Mouse (Mus musculus): ENCODE data around the gene Taar9.
"Not testable (repeated sequence)": the region's sequence is repeated elsewhere in the genome, so short reads cannot be mapped to it uniquely, and the experiment has no call there.

Gene Taar9

DNA sequence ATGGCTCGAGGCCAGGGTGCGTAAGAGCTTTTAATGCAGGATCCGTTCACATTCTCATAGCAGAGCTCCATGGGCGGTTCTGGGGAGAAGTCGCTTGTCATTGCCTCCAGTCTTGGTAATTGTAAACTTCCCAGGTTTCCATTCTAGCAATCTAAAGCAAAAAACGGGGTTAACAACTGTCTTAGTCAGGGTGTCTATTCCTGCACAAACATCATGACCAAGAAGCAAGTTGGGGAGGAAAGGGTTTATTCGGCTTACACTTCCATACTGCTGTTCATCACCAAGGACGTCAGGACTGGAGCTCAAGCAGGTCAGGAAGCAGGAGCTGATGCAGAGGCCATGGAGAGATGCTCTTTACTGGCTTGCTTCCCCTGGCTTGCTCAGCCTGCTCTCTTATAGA is at the start of gene Taar9:
Gene Taar9, minus strand, starts transcription at position 101 of the 400 bp plus-strand sequence.
- not testable (repeated sequence) for DNase-seq (ENCODE audit: extremely low spot score, low spot score)

DNA sequence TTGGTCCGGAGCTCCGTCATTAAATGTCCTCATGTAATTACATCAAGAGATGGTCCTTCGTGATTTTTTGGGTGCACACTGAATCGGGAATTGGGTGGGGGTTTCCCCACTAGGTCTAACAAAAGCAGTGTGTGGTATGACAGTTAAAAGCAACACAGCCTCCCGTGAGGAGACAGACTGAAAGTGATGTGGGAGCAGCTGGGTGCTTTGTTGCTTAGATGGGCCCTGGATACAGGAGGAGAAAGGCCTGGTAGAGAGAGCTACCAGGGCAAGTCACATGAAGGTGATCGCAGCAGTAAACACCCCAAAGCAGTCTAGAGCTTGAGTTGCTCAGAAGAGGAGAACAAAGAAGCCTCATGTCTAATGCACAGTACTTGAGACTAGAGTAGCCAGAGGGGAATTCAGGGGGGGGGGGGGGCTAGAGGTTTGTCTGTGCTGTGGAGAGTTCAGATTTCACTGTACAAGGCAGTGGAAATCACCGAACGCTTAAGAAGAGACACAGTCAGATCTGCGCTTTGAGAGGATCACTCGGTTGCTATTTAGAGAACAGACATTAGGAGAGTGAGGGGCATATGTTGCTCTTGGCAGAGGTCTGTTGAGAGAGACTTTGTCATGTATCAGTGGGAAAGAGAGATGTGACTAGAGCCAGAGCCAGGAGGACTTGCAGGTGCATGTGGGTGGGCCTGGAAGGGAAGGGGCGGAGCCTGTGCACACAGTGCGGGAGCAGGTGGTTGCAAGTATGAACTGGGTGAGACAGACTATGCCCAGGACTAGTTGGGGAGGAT is 49.3 kb upstream of the Taar9 start:
- no peak for DNase-seq (ENCODE audit: extremely low spot score, low spot score)

DNA sequence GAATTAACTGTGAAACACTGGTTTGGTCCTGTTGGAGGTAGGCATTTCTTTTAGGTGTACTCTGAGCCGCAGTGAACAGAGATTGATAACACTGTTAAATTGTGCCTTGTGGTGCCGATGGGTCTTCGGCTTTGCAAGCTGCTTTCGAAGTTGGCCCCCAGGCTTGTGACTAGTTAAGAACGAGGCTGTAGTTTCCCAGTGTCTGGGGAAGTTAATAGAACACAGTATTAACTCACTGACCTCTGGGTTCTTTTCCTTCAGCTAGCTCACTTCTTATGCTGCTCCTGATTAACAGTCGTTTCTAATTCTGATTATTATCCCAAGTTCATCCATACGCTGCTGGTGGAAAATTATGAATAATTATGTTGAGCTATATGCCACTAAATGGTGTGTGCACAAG is 40.8 kb upstream of the Taar9 start:
- DNase-seq (ENCODE audit: extremely low spot score, low spot score), result no peak

DNA sequence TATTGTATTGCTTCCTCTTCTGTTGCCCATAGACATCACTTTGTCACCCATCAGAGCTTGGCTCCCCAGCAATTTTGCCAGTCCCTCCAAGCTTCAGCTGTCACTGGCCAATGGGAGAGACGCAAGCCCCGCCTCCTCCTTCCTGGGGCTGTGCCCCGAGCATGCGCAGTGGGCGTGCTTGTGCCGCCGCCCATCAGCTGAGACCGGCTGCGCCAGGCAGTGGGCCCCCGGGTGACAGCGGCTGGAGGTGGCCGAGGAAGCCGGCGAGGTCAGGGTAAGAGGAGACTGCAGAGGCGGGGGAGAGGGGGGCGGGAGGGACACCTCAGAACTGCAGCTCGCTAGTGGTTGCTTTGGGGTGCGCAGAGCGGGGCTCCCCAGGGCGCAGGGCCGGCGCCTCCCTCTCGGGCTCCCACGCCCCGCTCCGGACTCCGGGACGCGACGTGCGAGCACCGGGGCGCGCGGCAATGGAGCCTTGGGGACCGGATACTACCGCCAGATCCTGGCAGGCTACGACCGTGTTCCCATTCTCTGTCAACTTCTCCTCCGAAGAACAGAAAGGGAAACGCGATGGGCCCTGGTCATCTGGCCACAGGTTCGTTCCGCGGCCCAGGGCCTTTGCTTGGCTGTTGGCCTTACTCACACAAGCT is 39.9 kb upstream of the Taar9 start, which contains the start of gene Stx7:
Gene Stx7, plus strand, starts transcription at position 168 of the 647 bp plus-strand sequence.
- peak; percentile 87 for DNase-seq (ENCODE audit: extremely low spot score, low spot score)

DNA sequence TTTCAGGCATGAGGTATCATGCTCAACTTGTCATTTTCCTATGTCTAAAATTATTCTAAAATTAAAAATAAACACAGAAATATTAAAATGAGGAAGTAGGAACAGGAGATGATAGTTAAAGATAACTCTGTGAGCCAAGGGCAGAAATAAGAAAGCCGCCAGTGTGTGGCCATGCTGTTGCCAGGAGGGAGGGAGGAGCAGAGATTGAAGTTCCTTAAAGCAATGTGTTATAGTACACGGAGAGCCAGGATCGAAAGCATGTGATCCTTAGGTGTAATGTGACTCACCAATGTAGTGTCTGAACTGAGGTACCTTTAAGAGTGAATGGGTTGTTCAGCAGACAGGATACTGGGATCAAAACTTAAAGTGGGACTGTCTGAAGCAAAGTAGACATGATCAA is 33.4 kb upstream of the Taar9 start:
- no peak for DNase-seq (ENCODE audit: extremely low spot score, low spot score)

DNA sequence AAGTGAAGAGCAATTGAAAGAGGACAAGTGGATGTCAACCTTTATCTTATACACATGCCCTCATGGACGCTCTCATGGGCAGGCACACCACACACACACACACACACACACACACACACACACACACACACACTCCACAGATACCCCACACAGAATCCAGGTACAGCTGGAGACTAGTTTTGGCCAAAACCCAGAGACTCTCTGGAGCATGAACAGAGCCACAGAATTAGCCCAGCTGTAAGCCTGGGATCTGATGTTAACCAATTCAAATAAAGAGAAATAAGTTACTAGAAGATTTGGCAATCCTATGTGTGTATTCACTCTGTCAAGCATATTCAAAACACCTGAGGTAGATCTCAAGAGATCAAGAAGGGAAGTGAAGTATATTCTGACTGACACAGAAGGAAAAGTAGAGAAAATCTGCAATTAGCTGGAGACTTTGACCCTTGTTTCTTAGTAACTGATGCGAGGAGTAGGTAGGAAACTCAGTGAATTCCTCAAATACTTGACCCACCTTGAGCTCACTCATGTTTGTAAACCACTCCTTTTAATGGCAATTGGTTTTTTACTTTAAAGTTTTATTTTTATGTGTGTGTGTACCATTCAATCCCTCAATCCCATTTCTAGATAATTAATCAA is 29.4 kb upstream of the Taar9 start:
- no peak for DNase-seq (ENCODE audit: extremely low spot score, low spot score)

DNA sequence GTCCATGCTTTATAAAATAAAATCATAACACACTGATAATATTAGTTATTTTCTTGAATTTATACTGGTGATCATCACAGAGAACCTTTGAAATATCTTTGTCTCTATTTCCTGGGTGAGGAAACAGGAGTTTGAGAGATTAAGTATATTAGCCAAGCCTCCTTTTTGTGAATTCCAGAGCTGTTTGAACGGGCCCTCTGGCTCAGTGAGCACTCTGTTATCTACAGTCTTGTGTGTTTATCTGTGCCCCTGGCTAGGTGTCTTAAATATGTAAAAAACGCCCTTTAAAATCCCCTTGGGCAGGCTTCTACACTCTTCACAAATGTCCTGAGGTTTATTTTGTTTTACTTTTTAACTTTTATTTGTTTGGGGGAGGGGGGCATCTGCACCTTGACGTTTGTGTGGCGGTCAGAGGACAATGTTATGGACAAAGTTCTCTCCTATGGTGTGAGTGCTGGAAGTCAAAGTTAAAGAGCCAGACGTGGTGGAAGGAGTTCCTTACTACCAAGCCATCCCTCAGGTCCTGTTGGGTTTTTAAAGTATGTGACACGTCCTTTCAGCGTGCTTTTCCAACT is 24.8 kb upstream of the Taar9 start:
- DNase-seq (ENCODE audit: extremely low spot score, low spot score), result no peak

DNA sequence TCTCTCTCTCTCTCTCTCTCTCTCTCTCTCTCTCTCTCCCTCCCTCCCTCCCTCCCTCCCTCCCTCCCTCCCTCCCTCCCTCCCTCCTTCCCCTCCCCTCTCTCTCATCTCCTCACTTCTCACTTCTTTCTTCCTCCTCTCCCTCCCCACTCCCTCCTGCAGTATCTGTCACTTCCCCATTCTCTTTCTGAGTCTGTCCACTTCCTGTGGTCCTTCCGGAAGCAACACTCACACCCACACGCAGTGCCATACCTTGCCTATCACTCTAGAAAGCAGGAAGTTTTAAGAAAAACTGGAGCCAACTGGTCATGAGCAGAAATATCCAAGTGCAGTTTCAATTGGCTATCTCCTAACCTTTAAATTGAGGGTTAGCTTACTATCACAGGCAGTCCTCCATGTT is 23.8 kb upstream of the Taar9 start:
- DNase-seq (ENCODE audit: extremely low spot score, low spot score), result no peak

DNA sequence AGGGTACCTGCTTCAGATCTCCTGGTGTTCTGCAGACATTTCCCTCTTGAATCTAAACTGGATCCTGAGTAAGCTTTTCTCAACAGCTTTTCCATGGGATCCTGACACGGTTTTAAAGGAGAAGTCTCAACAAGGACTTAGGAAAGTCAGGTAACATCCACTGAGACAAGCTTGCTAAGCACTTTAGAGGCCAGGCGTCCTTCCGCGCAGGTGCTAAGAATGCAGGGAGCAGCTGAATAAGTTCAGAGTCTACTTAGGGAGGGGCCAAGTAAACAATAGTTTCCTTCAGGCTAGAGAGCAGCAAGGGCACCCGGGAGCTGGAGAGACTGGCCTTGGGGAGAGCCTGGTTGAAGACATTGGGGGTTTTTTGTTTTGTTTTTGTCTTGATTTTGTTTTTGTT is 22.9 kb upstream of the Taar9 start:
- no peak for DNase-seq (ENCODE audit: extremely low spot score, low spot score)

DNA sequence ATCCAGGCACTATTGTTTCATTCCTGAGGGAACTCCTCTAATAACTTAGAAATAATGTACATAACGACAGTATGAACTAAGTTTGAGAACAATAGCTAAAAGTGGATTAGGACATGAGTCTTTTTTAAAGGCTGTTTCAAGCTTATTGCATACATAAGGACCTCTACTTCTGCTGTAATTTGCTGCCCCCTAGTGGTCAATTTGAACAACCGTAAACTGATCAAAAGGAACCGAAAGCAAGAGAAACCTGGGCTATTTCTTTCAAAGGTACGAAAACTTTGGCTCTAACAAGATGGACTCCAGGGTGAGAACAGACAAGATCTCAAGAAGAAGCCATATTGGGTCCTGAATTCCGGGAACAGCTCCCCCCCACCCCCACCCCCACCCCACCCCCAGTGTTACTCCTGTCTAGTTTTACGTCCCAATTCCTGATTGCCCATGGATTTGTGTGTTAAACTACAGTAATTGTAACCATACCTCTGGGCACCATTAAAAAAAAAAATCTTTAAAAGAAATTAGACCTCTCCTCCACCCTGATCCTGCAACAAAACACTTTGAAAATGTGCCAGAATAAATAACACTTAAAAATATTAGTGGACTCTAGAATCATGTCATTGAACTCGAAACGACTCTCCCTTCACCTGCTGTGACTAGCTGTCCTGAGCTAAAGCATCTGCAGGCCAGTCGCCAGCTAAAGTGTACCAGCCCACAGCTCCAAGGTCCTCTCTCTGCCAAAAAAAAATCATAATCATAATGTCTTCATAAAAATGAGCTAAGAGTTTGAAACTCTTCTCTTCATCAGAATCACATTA is 22.3 kb upstream of the Taar9 start:
- DNase-seq (ENCODE audit: extremely low spot score, low spot score), result no peak

DNA sequence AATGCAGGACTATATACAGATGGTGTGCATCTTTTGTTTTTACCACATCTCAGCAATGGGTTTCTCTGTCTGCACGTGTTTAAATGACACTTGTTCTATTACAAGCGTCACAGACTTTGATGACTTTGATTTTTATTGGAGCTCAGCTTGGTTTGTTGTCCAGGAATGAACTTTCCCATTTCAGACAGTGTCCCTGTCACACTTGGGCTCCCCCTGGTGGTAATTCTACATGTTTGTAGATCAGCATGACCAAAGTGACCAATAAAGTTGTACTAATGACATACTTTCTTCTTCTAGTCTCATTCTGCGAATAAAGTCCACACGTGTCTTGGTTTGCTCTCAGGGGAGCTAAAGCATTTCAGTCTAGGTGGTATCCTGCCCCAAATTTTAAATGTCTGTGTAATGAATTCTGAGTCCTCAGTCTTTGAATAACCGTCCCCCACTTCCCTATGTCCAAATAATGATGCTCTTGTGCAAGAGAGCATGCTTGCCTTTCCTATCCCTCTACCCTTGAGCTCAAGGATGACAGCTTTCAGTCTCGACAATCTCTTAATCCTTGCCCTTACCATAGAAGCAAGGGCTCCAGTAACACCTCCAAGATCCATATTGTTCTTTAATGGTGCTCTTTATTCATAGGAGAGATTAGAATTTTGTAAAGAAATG is 1.9 kb upstream of the Taar9 start:
- peak; percentile 40 for DNase-seq (ENCODE audit: extremely low spot score, low spot score)

DNA sequence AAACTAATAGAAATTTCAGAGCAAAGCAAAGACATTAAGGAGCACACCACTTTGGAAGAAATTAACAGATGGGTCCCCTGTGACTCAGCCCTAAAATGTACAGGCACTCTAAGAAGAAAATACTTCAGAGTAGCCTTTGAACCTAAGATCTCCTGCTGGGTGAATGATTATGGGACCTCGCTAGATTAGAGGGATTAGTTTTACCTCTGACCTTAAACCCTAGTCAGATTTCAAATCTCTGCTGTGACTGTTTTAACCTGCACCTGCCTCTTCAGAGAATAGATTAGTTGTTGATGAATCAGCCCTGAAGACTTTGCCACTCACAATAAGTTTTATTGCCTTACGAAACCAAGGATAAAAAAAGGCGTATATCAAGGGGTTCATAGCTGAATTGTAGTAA is 1.1 kb downstream of the Taar9 start:
- DNase-seq (ENCODE audit: extremely low spot score, low spot score), result no peak

DNA sequence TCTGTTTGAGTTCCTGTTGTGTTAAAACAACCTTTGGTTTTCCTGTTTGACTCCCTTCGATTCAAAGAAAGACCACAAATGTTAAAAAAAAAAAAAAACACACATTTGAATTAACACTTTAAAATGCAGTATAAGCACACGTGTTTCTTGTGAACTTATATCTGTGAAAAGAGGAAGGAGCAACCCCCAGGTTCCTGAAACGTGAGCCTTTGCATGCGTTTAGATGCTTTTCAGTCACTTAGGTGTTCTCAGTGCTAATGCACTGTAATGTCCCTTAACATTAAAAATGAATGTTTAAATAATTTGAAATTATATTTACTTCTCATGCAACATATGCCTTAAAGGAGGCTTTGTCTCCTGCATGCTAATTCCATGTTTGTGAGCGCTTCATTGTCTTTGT is 1.6 kb downstream of the Taar9 start:
- no peak for DNase-seq (ENCODE audit: extremely low spot score, low spot score)

DNA sequence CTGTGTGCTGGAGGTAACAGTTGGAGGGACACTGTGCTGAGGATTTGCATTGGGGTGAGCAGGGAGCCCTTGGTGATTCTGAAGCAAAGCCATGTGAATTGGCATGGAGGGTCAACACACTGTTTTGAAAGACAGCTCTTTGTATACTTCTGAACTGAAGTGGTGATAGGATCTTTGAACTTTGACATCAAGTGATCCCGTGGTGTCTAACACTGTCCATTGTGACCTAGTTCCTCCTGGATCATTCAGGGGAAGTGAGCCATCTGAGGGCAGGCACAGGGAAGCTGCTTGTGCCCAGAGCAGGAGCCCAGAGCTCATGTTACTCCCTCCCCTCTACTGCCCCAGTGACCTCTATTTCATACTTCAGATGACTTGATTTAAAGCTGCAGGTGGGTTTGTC is 6.0 kb downstream of the Taar9 start:
- not testable (repeated sequence) for DNase-seq (ENCODE audit: extremely low spot score, low spot score)

DNA sequence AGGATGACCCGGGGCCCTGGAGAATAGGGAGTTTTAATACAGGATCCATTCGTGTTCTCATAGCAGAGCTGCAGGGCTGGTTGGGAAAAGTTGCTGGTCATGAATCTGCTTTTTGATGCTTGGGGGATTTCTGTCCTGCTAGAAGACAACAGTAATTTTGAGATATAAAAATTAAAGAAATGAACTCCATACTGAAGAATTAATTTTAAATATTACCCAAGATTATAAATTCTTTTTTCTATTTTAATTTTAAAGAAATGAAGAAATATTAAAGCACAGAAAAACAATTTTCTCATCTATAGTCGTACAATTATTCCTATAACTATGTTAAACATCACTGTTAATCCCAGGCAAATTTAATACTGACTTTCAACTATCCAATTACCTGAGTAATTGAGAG is 7.5 kb downstream of the Taar9 start, which contains the start of gene Taar8c:
Gene Taar8c, minus strand, starts transcription at position 101 of the 400 bp plus-strand sequence.
- not testable (repeated sequence) for DNase-seq (ENCODE audit: extremely low spot score, low spot score)

DNA sequence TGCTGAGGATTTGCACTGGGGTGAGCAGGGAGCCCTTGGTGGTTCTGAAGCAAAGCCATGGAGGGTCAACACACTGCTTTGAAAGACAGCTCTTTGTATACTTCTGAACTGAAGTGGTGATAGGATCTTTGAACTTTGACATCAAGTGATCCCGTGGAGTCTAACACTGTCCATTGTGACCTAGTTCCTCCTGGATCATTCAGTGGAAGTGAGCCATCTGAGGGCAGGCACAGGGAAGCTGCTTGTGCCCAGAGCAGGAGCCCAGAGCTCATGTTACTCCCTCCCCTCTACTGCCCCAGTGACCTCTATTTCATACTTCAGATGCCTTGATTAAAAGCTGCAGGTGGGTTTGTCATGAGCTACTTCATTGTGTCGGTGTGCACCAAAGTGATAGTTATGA is 12.3 kb downstream of the Taar9 start:
- not testable (repeated sequence) for DNase-seq (ENCODE audit: extremely low spot score, low spot score)

DNA sequence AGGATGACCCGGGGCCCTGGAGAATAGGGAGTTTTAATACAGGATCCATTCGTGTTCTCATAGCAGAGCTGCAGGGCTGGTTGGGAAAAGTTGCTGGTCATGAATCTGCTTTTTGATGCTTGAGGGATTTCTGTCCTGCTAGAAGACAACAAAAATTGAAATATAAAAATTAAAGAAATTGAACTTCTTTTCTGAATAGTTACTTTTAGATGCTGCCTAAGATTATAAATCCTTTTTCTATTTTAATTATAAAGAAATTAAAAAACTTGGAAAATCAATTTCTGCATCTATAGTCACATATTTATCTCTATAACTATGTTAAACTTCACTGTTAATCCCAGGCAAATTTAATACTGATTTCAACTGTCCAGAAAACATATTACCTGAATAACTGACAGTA is 17.1 kb downstream of the Taar9 start, which contains the start of gene Taar8b:
Gene Taar8b, minus strand, starts transcription at position 101 of the 400 bp plus-strand sequence.
- DNase-seq (ENCODE audit: extremely low spot score, low spot score), result no peak

DNA sequence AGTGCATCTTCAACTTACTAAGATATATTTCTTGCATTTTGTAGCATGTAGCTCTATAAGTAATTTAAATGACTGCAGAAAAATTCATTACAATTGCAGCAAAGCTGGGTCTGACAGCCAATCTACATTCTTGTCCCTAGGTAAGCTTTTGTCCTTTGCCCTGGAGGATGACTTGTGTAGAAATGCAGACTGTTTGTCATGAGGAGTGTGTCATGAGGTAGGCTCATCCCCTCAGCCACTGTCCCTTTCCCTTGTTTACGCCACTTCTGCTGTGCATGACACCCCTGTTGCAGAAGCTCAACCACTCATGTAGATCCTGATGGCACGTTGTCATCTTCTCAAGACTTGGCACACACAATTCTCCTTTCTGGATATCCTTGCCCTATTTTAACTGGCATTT is 22.2 kb downstream of the Taar9 start:
- no peak for DNase-seq (ENCODE audit: extremely low spot score, low spot score)

DNA sequence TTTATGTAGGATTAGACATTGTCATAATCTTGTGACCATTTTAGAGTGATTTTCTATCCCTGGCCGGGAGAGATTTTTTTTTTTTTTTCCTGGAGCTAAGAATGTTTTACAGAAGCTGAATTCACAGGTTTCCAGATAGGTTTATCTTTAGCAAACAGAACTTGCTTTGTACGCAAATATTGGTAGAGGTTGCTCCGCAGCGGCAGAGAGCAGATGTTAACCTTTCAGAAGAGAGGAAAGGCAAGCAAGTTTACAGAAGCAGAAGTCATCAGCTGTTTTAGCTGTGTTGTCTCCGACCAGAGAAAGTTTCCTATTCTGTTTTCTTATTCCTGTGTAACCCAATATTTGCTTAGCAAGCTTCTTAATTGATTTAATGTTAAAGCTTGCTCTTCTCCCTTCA is 22.8 kb downstream of the Taar9 start:
- DNase-seq (ENCODE audit: extremely low spot score, low spot score), result no peak

DNA sequence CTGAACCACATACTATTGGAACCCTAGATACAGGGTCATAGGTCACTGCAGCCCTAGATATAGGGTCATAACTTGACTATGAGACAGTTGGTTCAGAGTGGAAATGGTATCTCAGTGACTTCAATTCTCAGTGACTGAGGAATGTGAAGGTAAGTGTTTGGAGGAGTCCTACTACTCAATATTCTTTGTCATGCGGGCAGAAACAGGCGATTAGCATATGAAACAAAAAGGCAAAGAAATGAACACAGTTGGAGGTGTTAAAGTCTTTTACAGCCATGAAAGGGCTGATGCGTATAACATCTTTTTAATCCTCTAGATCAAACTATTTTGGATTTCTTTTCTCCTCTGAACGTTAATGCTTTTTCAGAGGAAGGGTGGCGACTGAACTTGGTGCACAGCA is 23.4 kb downstream of the Taar9 start:
- no peak for DNase-seq (ENCODE audit: extremely low spot score, low spot score)

DNA sequence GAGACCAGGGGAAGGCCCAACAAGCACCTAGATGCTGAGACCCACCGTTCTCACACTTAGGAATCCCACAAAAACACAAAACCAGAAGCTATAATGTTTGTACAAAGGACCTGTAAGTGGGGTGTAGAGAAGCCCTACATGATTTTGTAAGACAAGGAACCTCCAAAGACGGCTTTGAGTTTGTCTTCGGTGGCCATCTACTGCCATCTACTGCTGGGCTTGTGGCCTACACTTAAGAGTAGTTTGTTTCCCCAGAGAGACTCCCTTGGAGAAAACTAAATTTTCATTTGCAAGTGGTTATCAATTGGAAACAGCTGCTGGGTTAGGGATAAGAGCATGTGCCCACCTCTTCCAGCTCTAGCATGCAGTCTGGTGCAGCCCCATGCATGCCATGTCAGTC is 29.2 kb downstream of the Taar9 start:
- DNase-seq (ENCODE audit: extremely low spot score, low spot score), result no peak
